Mouse (Mus musculus): ENCODE measurements at regions not wholly inside any gene's neighbourhood (a gene's known extent, or its start where the extent isn't known, plus 50 kb on each side); places are given as distances from the start of the nearest gene placed in this dataset.

- intact Hi-C loops (cut with DNase I), result no loop called here
Measured at GRCm38 (mm10) chr13:25361850-25362626, 91.7 kb upstream of the Nrsn1 start.

DNA sequence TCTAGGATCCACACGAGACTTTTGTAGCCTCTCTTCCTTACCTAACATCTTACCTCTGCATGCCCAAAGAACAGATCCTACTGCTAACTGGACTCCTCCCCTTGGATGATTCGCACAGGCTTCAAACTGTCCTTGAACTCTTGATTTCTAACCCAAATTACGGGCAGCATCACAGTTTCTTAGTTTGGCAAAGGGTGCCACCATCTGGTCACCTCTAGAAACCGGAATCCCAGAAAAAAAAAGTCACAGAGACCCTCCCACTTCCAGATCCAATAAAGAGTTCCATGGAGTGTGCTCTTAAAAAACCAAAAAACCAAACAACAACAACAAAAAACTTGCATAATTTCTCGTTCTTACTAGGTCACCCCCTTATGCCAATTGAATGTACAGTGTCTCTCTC lies 77.3 kb upstream of the Nrsn1 start:
- intact Hi-C loops (cut with DNase I), result loop anchor here (5.0 kb wide), 1 partner anchor 160 kb away; no protein-coding TSS in a partner anchor

DNA sequence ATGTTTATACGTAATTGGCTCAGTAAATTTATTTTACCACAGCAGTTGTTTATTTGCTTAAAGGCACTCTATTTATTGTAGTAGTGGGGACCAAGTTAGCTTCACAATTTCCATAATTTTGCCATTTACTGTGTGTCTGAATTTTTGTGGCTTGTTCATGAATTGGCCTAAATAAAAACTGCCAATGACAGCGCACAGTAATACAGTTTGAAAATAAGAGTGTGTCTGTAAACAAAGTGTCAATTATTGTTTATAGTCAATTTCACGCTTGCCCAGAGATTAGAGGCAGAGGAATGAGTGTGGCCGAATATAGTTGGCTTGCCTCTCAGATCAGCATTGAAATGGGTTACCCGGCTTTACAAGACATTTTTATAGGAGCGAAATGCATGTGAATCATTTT lies 73.0 kb upstream of the Nrsn1 start:
- intact Hi-C loops (cut with DNase I), result no loop called here

- intact Hi-C loops (cut with DNase I), result no loop called here
Measured at GRCm38 (mm10) chr13:25341826-25342225, 71.5 kb upstream of the Nrsn1 start.

DNA sequence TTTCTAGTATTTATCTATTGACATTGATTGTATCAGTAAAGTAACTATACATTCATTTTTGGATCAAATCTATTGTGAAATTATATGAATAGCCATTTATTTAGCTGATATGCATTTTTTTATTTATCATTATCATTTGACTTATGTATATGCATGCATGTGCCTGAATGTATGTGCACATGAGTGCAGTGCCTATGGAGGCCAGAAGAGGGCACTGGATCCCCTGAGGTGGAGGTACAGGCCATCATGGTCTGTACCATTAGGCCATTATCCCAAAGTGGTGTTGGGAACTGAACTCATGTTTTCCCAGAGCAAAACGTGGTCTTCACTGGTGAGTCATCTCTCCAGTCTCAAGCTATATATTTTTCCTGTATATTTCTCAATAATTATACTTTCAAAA lies 63.5 kb upstream of the Nrsn1 start:
- intact Hi-C loops (cut with DNase I), result no loop called here
